Mouse (Mus musculus) gastrocnemius, postnatal 10 days (tissue): ENCODE data around the gene Pak1. TPM values are rescaled to one million over a fixed set of nuclear protein-coding genes. Genes with fewer than 3 reads are reported as not detected.
A peak's percentile ranks its signal among the peaks of the same experiment; 100 is the strongest.

Source experiments
- DNase-seq: peaks from one replicate; pipeline ENCODE4 v3.0.0; 2021; ENCODE audit warnings: mixed read lengths
- total RNA-seq, 2 experiments: library from RNA; stranded (reverse); gene quantifications; 2 replicates each; pipeline ENCODE4 v1.2.3; 2021

Gene Pak1
- total RNA-seq, 2 experiments from 2014 or later: 160 to 188 TPM

DNA sequence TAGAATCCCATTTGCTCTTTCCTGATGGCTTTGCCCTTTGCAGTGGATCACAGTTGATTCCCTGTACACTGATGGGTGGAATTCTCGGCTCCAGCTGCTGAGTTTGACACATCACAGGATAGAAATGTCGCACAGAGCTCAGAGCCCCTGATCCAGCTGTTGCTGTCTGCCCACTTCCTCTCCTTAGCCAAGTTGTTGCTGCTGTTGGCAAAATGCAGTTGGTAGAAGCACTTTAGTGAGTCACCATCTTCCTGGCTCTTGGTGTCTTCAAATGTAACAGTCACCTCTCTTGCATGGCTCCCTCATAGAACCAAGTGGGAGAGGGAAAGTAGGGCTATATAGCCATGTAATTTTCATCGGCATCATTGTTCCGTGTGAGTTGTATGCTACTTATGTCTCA lies 11.2 kb upstream of the Pak1 start:
- DNase-seq: no peak

DNA sequence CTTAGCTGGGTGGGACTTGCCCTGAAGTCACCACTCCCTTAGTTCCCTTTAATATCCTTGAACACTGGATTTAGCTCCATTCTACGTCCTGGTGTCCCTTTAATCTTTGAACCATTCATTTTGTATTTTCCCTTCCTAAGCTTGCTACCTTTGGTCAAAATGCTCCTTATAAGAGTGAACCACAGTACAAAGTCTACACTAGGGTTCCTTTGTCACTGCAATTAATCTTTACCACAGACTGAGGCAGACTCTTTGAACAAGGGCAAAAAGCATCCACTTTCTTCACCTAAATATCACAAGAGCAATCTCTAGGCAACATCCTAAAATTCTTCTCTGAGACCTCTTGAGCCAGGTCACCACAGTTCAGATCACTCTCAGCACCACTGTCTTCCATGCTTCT lies 8.1 kb upstream of the Pak1 start:
- no peak for DNase-seq

DNA sequence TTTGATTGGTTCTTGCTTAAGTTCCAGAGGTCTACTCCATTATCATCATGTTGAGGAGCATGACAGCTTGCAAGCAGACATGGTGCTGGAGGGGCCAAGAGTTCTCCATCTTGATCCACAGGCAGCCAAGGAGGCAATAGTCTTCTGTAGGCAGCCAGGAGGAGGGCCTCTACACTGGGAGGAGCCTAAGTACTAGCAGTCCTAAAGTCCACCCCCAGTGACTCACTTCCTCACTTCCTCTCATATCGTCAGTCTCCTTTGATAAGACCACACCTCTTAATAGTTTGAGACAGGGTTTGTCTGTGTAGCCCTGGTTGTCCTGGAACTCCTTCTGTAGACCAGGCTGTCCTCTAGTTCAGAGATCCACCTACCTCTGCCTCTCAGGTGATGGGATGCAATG lies 7.5 kb upstream of the Pak1 start:
- no peak for DNase-seq

DNA sequence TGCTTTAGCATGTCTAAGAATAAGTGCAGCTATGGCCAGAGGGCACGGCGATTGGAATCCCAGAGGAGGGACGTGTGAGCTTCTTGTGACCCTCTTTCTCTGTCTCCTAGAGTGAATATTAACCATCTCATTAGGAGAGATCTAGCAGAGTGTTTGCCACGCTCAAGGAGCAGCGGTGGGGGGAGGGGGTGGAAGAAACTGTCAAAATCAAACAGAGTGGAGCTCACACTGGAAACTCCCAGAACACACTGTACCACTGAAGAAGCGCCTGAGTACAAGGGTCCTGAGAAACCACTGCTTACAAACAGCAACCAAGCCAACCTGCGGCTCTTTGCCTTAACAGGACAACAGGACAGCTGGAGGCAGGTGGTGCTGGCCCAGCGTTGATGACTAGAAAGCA lies 6.8 kb upstream of the Pak1 start:
- DNase-seq: no peak

- DNase-seq: no peak
These were observed 4.8 kb upstream of the Pak1 start for GRCm38 (mm10) chr7:97783523-97783922.

GRCm38 (mm10) chr7:97788669-97789483 lies 535 bp downstream of the Pak1 start:
- DNase-seq: no peak

GRCm38 (mm10) chr7:97790272-97790671 lies 1.9 kb downstream of the Pak1 start:
- no peak for DNase-seq

DNA sequence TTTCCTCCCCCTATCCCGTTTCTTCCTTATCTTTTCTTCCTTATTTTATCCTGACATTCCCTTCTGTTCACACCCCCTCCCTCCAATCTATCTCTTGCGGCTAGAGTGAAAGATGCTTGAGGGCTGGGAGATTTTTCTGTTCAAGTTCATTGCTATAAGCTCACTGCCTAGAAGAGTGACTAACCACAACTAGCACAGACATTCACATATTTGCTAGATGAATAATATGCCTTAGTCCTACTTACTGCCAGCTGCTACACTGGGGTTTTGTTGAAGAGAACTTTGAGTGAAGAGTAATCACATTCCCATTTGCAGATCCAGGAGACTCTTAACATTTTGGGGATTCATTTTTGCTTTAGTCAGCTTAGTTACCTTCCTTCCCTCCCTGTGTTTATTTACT lies 4.0 kb downstream of the Pak1 start:
- DNase-seq: no peak

DNA sequence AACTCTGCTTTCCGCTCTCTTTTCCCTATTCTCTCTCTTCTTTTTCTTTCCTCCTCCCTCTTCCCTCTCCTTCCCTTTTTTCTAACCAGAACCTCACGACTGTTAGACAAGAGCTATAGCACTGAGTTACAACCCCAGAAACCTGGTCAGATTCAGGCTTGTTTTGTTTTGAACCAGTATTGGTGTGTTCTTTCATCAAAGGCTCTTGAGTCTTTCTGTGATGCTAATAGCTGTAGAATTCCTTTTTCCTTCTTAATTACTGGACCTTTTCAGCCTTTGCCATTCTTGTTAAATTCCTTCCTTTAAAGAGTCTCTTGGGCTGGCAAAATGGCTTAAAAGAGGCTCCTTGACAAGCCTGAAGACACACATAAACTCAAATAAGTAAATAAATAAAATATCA lies 14.8 kb downstream of the Pak1 start:
- DNase-seq: no peak

GRCm38 (mm10) chr7:97804245-97805066 lies 16.1 kb downstream of the Pak1 start:
- no peak for DNase-seq

DNA sequence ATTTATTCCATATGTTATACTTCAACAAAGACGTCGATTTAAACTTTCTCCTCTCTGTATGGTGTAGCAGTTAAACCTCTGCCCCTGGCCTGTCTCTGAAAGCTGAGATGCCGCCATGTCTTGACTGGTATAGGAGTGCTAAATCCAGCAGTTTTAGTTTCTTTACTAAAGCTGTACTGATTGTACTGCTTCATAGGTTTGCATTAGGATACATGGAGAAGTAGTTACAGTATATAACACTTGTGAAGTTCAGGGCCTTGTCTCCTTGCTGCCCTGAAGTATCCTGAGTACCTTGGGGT lies 16.7 kb downstream of the Pak1 start:
- DNase-seq: no peak

- DNase-seq: no peak
These were observed 21.0 kb downstream of the Pak1 start for GRCm38 (mm10) chr7:97809307-97809706.

DNA sequence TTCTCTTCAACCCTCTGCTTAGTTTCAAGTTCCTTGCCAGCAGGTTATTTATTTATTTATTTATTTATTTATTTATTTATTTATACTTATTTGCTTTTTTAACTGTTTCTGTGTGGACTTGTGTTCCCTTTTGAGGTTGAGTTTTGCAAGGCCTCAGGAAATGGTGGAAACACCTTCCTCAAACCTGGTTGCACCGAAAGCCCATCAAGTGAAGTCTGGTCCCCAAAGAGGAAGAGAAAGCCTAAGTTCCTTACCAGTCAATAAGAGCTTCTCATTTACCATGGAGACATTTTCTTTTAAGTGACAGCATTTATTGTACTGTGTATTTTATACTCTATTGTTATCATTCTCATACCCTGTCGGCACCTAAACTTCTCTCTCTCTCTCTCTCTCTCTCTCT lies 33.5 kb downstream of the Pak1 start:
- no peak for DNase-seq

- DNase-seq: no peak
These were observed 40.8 kb downstream of the Pak1 start for GRCm38 (mm10) chr7:97829091-97829490.

DNA sequence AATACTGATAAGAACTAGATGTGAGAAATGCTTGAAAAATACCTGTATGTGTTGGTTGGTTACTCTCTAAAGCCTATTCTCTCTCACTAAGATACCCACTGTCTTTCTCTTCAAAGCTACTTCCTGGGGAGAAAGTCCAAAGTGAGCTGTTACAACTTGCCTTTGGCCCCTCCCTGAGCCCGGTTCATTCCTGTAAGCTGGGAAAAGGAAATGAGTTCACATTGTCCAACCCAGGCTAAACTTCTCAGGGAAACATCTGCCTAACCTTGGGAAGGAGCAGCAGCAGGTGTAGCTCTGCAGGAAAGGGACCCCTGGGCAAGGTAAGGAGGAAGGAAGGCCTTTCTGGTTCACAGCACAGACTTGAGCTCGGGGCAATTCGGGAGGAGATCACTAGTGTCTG lies 42.4 kb downstream of the Pak1 start:
- no peak for DNase-seq

DNA sequence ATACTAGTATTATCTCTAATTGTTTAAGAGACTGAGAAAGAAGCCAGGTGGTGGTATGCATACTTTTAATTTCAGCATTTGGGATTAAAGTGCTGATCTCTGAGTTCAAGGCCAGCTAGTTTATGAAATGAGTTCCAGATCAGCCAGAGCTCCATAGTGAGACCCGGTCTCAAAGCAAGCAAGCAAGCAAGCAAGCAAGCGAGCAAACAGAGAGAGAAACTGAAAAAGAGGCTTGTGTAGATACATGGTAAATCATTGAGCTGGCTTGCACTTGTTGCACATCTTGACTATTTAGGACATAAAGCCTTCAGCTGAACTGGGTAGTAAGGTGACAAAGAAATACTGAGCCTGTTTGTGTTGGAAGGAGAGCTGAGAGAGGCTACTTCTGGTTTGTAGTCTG lies 44.6 kb downstream of the Pak1 start:
- DNase-seq: no peak

DNA sequence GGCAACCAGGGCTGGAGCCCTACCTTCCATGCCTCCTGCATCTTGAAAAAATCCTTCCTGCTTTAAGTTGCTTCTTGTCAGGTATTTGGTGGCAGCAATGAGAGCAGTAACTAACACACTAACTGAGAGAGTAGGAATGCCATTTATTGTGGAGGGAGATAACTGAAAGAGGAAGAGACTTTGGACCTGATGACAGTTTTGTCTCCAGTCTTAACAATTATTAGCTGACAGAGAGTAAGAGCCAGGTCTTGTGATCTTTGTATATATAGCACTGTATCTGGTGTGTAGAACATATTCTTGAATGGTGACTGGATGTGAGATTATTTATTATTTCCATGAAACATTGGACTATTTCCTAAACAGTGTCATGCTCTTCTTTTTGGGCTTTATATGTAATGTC lies 50.2 kb downstream of the Pak1 start:
- no peak for DNase-seq

DNA sequence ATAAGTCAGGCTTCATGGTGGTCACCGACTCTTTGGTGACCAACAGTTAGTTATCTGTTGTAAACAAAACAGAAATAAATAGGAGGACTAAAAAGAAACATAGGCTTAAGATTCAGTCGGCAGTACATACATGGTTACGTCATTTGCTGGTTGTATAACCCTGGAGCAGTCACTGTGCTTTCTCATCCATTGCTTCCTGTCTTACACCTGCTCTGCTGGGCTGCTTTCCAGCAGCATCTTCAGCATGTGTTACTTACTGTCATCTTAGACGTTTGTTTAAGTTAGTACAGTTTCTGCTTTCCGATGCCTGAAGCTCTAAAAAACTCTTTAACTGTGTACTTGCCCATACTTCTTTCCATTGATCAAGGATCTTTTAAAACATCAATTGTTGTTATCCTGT lies 53.0 kb downstream of the Pak1 start:
- no peak for DNase-seq

GRCm38 (mm10) chr7:97842332-97842731 lies 54.0 kb downstream of the Pak1 start:
- DNase-seq: no peak

DNA sequence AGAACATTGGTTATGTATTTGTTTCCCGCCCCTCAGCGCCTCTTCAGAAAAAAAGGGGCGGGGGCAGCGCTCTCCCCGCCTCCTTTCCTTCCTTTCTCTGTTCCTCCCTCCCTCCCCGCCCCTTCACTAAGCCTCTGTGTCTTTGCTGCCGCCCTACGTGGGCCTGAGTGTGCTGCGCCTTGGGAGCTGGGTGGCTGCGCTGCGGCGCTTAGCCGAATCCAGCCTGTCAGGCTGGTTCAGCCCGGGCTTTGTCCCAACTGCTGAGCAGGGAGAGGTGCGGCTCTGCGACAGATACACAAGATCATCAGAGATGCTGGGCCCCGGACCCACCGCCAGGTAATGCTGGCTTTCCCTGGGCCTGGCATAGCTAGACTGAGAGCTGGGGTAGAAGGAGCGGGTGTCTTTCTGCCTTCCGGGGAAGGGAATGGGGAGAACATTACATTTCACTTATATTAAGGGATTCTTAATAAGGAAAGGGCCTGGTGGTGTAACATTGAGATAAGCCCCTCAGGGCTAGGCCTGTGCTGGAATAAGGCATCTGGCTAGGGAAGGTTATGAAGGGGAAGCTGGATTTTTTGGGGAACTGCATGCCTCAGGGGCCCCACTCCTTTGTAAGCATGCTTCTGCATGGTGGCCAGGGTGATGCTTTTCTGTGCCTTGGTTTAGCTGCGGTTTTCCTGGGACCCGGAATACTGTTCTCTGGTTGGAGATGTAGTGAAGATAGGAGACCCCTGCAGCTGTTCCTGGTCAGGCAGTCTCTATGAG lies 54.6 kb downstream of the Pak1 start:
- peak; percentile 63 for DNase-seq

GRCm38 (mm10) chr7:97844419-97844818 lies 56.1 kb downstream of the Pak1 start:
- no peak for DNase-seq

GRCm38 (mm10) chr7:97845546-97845945 lies 57.2 kb downstream of the Pak1 start:
- DNase-seq: no peak

GRCm38 (mm10) chr7:97846539-97846938 lies 58.2 kb downstream of the Pak1 start:
- DNase-seq: no peak
